Mouse (Mus musculus): ENCODE results near the gene Dnajc11.

Gene Dnajc11

DNA sequence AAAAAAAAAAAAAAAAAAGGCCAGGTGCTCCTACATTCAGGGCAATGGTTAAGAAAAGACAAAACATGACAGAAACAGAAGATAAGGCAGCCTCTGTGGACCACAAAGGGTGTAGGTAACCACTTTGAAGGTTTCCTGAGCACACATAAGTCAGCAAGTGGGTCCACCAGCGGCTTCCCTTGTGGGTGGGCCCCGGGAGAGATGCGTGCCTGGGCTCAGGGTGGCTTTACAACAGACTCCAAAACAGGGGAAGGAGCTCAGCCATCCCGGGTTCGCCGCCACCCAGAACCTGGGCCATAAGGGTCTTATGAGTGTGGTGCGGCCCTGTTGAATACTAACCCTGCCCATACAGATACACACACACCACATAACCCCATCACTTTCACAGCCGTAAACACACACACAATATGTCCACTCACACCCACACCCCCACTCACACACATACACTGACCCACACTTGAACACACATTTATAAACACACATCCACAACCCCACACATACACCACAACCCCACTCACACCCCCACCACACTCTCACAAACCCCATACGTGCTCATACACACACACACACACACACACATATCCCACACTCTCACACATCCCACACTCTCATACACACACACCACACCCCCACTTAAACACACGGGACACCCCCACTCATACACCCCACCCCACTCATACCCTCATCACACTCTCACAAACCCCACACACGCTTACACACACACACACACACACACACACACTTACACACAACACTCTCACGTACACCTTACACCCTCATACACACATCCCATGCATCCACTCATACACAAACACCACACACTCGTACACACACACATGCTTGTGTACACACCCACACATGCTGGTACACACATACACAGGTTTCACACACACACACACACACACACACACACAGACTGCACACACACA is 651 bp upstream of the Dnajc11 start:
- no peak for DNase-seq (ENCODE audit: low read depth, low spot score)

DNA sequence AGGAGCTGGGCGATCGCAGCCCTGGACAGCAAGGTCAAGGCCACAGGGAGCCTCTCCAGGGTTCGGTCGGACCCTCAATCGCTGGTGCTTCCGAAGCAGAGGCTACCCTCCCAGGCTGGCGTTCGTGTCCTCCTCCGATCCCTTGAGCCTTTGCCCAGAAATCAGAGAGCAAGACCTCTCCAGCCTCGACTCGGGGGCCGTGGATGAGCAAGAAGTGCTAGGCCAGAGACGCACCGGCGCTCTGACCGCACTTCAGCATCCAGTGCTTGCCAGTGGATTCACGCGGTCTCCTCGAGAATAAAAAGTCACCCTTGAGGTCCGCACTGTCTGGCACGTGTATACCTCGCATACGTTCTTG is 703 bp downstream of the Dnajc11 start:
- no peak for DNase-seq (ENCODE audit: low read depth, low spot score)

DNA sequence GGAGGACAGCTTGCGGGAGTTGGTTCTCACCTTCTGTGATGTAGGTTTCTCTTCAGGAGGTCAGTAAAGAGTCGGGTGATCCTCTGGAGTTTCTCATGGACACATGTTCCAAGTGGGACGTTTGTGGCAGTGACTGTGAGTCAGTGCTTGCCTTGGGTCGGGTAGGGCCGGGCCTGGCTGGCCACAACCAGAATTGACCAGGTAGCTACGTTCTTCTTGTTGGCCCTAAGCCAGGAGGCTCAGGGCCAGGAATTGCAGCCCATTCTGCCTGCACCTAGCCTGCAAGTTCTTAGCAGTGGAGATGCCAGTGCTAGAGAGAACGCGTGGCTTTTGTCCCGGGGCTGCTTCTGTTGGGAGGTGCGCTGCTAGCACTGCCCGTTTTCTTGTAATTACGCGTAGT is 4.0 kb downstream of the Dnajc11 start:
- DNase-seq (ENCODE audit: low read depth, low spot score), result no peak

DNA sequence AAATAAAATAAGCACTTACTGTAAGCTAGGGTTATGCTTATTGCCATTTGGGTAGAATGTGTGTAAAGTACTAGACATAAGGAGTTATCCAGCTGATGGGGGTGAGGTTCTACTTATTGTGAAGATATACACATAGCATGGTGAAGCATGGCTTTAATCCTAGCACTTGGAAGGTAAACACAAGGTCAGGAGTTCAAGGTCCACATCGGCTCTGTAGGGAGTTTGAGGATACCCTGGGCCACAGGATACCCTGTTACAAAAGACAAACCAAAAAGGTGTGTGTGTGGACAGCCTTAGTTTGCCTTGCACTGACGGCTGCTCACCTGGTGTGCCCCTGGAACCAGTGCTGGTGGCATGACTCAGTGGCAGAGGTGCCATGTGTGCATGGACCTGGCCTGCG is 4.6 kb downstream of the Dnajc11 start:
- DNase-seq (ENCODE audit: low read depth, low spot score), result no peak

DNA sequence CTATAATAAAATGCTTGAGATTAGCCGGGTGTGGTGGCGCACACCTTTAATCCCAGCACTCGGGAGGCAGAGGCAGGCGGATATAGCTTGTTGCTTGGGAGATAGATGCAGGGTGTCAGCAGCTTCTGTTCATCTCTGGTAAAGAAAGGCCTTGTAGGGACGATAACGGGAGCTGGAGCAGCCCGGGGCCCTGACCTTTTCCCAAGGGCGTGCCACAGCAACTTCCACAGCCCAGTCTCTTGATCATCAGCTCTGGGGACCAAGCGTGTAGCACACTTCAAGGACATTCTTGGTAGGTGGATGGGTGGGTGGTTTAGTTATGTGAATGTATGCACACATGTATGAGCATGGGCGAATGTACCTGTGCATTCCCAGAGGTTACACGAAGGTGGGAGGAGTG is 12.7 kb downstream of the Dnajc11 start:
- DNase-seq (ENCODE audit: low read depth, low spot score), result no peak

DNA sequence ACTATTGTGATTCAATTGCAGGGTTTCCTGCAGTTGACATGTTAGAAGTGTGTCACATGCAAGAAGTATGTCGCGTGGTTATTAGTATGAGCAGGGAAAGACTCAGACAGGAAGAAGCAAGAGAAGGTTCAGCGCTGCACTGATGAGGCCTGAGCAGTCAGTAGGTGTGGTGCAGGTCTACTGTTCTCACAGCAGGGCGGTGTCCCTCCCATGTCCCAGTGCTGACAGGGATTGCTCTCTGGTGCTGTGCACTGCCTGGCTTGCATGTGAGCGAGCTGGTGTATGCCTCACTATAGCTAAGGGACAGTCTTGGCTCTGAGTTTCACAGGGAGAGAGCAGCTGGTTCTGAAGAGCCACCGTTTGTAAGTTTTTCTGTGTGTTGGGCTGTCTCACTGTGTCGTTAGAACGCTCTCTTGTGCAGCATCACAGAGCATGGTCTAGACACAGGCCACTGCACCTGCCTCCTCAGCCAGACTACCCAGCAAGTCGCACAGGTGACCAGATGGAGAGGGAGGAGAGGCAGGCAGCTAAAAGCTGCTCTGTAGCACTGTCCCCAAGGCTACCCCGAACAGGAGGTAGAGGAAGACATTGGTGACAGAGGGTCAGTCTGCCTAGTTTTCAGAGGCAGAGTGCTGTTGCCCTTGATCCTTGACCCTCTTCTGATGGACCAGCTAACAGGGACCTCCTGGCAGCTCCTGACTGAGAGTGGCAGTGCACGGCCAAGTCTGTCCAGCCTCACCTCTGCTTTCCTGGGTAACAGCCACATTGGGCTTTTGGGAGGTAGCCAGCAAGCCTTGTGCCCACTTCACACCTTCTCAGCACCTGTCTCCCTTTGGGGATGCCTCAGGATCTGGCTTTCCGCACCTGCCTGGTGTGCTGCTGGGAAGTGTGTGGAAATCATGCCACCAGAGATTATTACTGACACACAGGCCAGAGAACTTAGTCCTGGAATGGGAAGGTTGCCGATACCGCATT is 15.3 kb downstream of the Dnajc11 start:
- no peak for DNase-seq (ENCODE audit: low read depth, low spot score)

DNA sequence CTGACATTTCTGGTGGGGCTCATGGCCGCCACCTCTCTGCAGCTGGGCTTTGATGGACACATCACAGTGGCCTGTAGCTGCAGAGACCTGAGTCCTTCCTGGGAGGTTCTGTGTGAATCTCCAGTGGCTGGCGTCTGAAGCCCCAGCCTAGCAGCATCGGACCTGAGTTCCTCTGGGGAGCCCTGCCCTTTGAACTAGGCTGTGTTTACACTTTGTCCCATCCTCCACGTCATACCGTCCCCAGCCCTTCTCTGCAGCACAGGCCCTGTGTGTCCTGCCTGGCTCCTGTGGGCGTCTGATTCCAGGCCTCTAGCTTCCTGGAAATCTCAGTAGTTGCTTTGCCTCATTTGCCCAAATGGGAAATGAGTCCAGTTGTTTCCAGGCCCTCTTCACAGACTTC is 19.7 kb downstream of the Dnajc11 start:
- no peak for DNase-seq (ENCODE audit: low read depth, low spot score)

DNA sequence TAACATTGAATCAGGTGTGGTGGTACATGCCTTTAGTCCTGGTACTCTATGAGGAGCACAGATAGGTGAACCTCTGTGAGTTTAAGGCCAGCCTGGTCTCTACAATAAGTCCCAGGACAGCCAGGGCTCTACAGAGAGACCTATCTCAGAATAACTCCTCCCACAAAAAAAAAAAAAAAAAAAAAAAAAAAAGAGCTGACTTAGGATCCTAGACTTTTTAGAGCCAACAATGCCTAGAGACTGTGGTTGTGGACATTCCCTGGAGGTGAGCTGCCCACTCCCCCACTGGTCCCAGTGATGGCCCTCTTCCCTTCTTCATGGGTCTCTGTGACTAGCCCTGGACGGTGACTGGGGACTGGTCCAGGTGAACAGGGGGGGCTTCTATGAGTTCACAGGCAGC is 22.3 kb downstream of the Dnajc11 start:
- no peak for DNase-seq (ENCODE audit: low read depth, low spot score)

DNA sequence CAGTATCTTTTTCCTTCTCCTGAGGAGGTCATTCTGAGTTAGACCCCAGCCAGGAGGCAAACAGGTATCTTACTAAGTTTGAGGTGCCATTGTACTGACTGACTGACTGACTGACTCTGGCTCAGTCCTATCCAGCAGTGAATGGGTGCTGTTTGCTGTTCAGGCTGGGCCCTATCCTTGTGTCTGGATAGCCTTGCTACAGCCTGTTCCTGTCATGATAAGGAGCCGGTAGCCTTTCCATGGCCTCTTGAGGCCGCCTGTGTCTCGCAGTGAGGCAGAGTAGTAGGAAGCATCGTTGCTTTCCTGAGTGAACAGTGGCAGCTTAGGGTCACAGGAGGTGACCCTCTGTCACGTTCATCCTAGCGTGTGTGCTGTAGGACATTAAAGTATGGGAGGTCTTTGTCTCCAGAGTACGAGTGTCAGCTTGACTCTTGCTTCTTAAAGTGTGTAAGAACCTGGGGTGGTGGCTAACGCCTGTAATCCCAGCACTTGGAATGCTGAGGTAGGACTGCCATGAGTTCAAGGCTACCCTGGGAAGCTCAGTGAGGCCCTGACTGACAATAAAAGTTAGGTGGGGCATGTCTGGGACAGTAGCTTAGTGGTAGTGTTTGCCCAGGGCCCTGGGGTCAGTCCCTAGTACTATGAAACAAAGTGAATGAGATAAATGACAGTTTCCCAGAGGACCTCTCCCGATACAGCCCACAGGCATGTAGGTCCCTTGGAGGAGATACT is 24.3 kb downstream of the Dnajc11 start:
- DNase-seq (ENCODE audit: low read depth, low spot score), result no peak

DNA sequence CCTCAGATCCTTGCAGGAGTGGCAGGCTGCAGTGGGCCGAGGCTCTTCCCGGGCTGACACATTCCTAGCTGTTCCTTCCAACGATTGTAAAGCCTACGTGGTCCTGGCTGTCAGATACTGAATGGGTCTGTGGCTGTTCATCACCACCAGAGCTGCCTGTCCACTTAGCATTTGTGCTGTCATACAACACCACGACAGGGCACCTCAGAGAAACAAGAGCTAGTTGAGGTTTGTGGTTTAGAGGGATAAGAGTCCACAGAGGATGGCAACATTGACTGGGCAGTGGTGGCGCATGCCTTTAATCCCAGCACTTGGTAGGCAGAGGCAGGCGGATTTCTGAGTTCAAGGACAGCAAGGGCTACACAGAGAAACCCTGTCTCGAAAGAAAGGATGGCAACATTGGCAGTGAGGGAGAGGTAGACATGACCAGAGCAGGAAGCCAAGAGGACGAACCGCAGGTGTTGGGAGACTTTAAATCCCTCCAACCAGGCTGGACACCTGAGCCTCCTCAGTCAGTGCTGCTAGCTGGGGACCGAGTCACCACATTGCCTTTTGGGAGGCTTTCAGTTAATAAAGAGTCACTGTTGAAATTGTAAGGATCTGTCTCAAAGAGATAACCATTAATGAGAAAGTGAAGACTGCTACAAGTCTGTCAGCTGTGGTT is 26.5 kb downstream of the Dnajc11 start:
- no peak for DNase-seq (ENCODE audit: low read depth, low spot score)

DNA sequence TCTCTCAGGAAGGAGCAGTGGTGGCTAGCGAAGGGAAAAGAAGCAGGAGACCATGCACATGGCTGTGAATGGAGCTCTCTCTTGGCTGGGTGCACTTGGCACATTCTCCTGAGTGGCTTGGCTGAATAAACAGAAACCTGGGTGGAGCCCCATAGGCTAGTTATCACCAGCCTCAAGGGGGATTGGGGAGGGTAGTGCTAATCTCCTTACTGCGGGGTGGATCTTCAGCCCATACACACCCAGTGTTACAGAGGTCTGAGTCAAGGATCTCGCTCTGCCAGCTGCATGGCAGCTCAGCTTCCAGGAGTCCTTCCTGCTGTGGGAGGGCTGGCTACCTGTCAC is 27.0 kb downstream of the Dnajc11 start:
- DNase-seq (ENCODE audit: low read depth, low spot score), result peak; percentile 25

DNA sequence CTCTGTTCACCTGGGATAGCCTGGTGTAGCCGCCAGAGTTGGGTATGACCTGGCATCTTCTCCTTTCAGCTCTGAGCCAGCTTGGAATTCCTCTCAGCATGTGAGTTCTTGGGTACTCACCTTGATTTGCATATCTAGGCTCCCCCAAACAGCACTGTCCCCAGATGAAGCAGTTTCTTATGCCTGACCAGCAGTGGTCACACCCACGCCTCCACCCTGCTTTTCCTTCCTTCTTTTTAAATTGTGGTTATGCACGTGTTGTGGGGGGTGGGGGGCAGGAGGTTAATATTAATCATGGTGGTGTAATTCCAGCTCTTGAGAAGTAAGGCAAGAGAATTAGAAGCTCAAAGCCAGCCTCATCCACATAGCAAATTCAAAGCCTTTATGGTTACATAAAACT is 29.3 kb downstream of the Dnajc11 start:
- DNase-seq (ENCODE audit: low read depth, low spot score), result no peak

DNA sequence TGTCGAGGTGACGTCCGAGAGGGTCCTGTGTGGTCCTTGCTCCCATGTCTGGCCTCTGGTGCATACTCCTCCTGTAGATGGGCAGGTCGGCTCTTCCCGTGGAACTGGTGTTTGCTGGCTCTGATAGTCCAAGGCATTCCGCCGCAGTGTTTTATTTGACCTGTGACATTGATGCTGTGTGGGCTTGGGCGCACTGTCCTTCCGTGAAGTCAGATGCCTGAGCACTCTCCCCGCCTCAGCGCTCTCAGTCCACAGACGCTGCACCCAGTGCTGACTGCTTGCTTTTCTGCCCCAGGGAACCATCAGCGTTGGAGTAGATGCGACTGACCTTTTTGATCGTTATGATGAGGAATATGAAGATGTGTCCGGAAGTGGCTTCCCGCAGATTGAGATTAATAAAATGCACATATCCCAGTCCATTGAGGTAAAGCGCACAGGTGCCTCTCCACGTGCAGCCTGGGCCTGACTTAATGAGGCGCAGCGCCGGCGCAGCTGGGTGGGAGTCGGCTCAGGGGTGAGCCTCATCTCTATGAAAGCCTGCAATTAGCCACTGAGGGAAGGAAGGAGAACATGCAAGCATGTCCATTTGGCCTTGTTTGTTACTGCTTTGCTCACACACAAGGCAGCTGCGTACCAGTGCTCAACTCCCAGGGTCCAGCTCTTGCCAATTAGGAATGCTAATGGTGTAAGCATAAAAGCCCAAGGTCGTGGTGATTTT is 34.9 kb downstream of the Dnajc11 start:
- no peak for DNase-seq (ENCODE audit: low read depth, low spot score)

DNA sequence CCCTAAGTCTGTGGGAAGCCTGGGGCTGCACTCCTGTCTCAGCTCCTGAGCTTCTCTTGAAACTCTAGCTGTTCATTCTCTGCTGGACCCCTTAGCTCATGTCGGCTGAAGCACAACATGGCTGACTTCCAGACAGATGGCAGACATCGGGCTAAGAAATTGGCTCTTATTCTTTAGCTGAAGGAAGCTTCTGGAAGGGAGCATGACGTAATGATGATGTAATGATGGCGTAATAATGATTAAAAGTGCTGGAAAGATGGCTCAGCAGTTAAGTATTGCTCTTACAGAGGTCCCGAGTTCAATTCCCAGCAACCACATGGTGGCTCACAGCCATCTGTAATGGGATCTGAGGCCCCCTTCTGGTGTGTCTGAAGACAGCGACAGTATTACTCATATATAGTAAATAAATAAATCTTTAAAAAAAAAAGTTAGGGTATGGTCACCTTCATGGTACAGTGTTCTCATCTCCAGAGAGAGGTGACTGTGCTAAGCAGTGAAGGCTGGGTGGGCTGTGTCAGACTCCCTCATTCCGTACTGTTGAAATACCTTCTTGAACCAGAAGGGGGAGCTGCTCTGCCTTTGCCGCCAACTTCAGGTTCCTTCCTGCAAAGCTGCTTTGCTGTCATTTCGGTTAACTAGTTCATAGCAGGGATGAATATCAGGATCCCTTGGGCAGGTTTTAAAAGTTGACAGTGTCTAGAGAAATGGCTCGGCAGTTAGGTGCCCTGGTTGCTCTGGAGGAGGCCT is 38.9 kb downstream of the Dnajc11 start:
- DNase-seq (ENCODE audit: low read depth, low spot score), result no peak

DNA sequence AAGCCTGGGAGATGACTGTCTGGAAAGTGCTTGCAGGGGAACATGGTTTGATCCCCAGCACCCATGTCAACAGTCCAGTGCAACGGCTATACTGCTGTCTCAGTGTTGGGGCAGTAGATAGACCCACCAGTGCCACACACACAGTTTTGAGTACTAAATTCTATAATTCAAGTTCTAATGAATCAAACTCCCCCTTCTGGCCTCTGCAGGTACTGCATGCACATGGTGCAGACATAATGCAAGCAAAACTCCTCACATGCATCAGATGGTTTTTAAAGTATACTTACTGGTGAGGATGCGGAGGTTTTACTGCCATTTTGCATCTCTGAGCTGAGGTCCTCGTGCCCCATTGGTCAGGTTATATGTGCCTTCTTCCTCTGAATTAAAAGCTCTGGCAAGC is 42.0 kb downstream of the Dnajc11 start:
- DNase-seq (ENCODE audit: low read depth, low spot score), result no peak

DNA sequence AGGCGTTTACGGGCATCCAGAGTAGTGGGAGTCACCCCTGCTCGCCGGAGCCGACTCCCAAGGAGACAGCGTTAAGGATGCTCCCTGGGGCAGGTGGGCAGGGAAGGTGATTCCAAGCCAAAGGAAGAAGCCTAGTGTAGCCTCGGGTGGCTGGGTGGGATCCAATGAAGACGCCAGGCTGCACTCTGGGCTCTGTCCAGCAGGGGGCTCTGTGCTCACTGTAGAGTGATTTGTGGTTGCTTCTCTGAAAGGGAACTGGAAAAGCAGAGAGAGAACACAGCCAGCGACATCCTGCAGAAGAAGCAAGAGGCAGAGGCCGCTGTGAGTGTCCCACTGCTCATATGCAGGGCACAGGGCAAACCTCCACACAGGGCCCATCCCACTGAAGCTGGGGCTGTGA is 44.3 kb downstream of the Dnajc11 start:
- peak; percentile 61 for DNase-seq (ENCODE audit: low read depth, low spot score)

DNA sequence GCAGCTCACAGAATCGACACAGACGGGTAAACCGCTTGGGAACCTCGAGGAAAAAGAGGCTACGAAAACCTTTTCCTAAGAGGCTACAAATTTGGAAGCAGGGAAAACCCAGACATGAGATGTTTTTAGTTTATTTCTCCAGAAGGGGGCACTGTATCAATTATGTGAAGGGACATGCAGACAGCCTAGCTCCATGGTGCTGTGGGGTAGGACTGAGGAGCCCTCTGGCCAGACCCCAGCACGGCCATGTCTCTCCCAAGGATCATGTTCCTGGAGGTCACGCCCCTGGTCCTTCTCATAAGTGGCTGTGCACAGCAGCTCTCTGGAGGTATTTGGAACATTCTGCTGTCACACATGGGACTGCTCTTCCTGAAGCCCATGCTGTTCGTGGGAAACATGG is 47.2 kb downstream of the Dnajc11 start:
- peak; percentile 60 for DNase-seq (ENCODE audit: low read depth, low spot score)

DNA sequence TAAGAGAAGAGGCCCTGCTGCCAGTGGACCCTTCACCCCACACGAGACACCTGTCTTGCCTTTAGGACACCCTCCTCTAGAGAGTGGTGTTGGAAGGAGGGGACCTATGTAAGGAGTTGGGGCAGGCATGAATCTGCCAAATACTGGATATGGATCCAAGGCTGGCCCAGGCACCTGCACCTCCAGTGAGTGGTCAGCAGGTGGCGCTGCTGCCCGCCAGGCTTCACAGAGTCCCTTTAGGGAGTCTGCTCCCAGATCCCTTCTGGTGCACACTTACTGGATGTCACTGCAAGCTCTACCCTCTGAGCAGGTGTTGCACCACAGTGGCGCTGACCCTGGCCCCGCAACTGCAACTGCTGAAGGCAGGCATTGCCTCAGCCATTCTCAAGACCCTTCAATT is 47.9 kb downstream of the Dnajc11 start:
- peak; percentile 84 for DNase-seq (ENCODE audit: low read depth, low spot score)

DNA sequence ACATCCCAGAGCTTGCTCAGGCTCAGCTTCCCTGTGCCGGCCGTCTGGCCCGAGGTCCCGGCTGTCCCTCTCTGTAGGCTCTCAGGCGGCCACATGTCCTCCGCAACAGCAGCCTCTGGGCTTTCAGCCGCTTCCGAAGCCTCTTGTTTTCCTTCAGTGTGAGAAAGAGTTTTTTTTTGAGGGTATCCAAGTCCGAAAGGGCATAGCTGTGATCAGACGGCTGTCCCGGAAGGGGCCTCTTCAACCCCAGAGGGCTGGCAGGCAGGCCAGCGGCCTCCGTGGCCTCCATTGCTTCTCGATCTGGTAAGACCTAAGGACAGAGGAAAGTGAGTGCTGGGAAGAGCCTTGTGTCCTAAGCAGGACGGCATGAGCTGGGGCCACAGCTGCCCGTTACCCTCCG is 49.6 kb downstream of the Dnajc11 start:
- DNase-seq (ENCODE audit: low read depth, low spot score), result no peak

DNA sequence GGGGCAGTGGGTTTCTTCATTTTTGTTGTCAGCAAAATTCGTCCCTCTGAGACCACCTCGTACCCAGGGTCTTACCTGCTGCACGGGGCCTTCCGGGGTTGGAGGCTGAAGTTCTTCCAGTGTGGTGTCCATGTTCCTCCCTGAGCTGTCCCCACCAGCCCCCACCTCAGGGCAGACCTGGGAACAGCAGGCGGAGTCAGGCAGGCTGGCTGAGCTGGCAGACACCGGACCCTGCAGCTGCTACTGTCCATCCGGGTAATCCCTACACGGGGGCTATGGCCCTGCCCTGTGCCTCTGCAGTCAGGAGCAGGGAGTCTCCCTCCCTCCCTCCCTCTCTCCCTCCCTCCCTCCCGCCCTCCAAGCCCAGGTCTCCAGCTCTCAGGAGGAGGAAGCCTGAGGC is 50.1 kb downstream of the Dnajc11 start:
- DNase-seq (ENCODE audit: low read depth, low spot score), result peak; percentile 95
